Mouse (Mus musculus) embryonic fibroblast, embryonic 13.5 days (primary cell): ENCODE data around the gene Cd52. TPM values are rescaled to one million over a fixed set of nuclear protein-coding genes. Genes with fewer than 3 reads are reported as not detected.
A peak's percentile ranks its signal among the peaks of the same experiment; 100 is the strongest.

Experiments
- H3K27ac ChIP-seq: 2 replicates; pipeline ENCODE4 v1.5.1; 2012; ENCODE audit warnings: low read length, control low read depth, inconsistent platforms; ENCODE audit not compliant: insufficient read depth
- H3K4me1 ChIP-seq: 2 replicates; pipeline ENCODE4 v1.6.1; 2011; ENCODE audit warnings: low read length; ENCODE audit not compliant: control insufficient read depth, insufficient read depth
- H3K4me3 ChIP-seq: 2 replicates; pipeline ENCODE4 v1.5.1; 2011; ENCODE audit warnings: mild to moderate bottlenecking, control low read depth, low read length; ENCODE audit not compliant: insufficient read depth
- CTCF ChIP-seq: IDR thresholded peaks from 2 replicates; pipeline ENCODE4 v1.5.1; 2011; ENCODE audit warnings: mild to moderate bottlenecking, control low read depth, low read length, moderate library complexity, borderline replicate concordance; ENCODE audit not compliant: insufficient read depth
- POLR2A ChIP-seq: IDR thresholded peaks from 2 replicates; pipeline ENCODE4 v1.6.1; 2011; ENCODE audit warnings: low read depth, mild to moderate bottlenecking, control low read depth, low read length, moderate library complexity
- polyA plus RNA-seq: library from polyadenylated mRNA; stranded (reverse); fragments of >200 nt; gene quantifications from 2 replicates; pipeline ENCODE4 v1.2.4, GENCODE M21; 2011; ENCODE audit warnings: low read depth; ENCODE audit not compliant: missing spikeins, insufficient read length

The Cd52 gene
- polyA plus RNA-seq, 1 experiment = 6.0 TPM

GRCm38 (mm10) chr4:134119644-134120043 lies 24.8 kb upstream of the Cd52 start:
- H3K4me3 ChIP-seq = no peak overlapping the region
- no peak overlapping the region for H3K27ac ChIP-seq
- no peaks in the 10 kb centered on the region for H3K4me1 ChIP-seq
- 0 out of 2 replicates have a peak, but pooled peaks have one; percentile 16 for TF ChIP-seq CTCF
- TF ChIP-seq POLR2A = no peak

- no peak overlapping the region for H3K4me3 ChIP-seq
- no peak for TF ChIP-seq POLR2A
- TF ChIP-seq CTCF = no peak
- no peak overlapping the region for H3K27ac ChIP-seq
- no peaks in the 10 kb centered on the region for H3K4me1 ChIP-seq
These were observed 24.2 kb upstream of the Cd52 start for GRCm38 (mm10) chr4:134119042-134119441.

GRCm38 (mm10) chr4:134118126-134118800 lies 23.4 kb upstream of the Cd52 start:
- Histone ChIP-seq H3K4me3 (no peak overlapping the region), H3K27ac (no peak overlapping the region), H3K4me1 (no peaks in the 10 kb centered on the region)
- TF ChIP-seq POLR2A (no peak), CTCF (no peak)

- no peaks in the 10 kb centered on the region for H3K4me1 ChIP-seq
- TF ChIP-seq POLR2A (no peak), CTCF (no peak)
- no peak overlapping the region for H3K4me3 ChIP-seq
- H3K27ac ChIP-seq = no peak overlapping the region
These were observed 22.1 kb upstream of the Cd52 start for GRCm38 (mm10) chr4:134117012-134117411.

- no peak overlapping the region for H3K27ac ChIP-seq
- no peak overlapping the region for H3K4me3 ChIP-seq
- no peaks in the 10 kb centered on the region for H3K4me1 ChIP-seq
These were observed 21.6 kb upstream of the Cd52 start for GRCm38 (mm10) chr4:134116501-134116900.

GRCm38 (mm10) chr4:134115215-134116144 lies 20.6 kb upstream of the Cd52 start:
- Histone ChIP-seq H3K27ac (no peak overlapping the region), H3K4me3 (no peak overlapping the region), H3K4me1 (no peaks in the 10 kb centered on the region)
- TF ChIP-seq POLR2A = no peak
- TF ChIP-seq CTCF = no peak

More at GRCm38 (mm10) chr4:134116501-134116900, 21.6 kb upstream of the Cd52 start:
- TF ChIP-seq POLR2A = no peak

GRCm38 (mm10) chr4:134114038-134114437 lies 19.2 kb upstream of the Cd52 start:
- Histone ChIP-seq H3K4me3 (no peak overlapping the region), H3K4me1 (no peaks in the 10 kb centered on the region), H3K27ac (no peak overlapping the region)
- TF ChIP-seq POLR2A (no peak), CTCF (no peak)

- no peaks in the 10 kb centered on the region for H3K4me1 ChIP-seq
- TF ChIP-seq CTCF (no peak), POLR2A (no peak)
- H3K4me3 ChIP-seq = no peak overlapping the region
- H3K27ac ChIP-seq = no peak overlapping the region
These were observed 18.6 kb upstream of the Cd52 start for GRCm38 (mm10) chr4:134113356-134113994.

GRCm38 (mm10) chr4:134112403-134112802 lies 17.5 kb upstream of the Cd52 start:
- H3K27ac ChIP-seq = no peak overlapping the region
- TF ChIP-seq CTCF (no peak), POLR2A (no peak)
- no peak overlapping the region for H3K4me3 ChIP-seq
- no peaks in the 10 kb centered on the region for H3K4me1 ChIP-seq

- TF ChIP-seq POLR2A (no peak), CTCF (no peak)
- H3K4me1 ChIP-seq = no peaks in the 10 kb centered on the region
- H3K27ac ChIP-seq = no peak overlapping the region
- no peak overlapping the region for H3K4me3 ChIP-seq
These were observed 15.8 kb upstream of the Cd52 start for GRCm38 (mm10) chr4:134110653-134111052.
